Mouse (Mus musculus): ENCODE data around the gene Copg1.

The Copg1 gene

DNA sequence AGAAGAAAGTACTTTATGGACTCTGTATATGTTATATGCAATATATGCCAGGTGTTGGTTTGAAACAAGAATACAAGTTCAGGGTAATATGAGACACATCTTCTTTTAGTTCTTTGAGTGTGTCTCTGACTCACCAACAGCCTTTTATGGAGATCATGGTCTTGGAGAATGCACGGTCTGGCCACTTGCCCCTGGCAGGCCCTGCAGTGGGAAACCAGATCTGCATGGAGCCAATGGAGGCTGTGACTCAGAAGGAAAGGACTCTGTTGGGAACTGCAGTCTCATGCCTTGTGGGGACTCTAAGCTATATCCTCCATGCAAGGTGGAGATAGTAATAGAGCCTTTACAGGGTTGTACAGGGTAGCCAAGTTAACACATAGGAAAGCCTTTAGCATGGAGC lies 12.5 kb upstream of the Copg1 start:
- no peak for DNase-seq (ENCODE audit: low read depth, low spot score)

- DNase-seq (ENCODE audit: low read depth, low spot score), result no peak
These were observed 12.1 kb upstream of the Copg1 start for GRCm38 (mm10) chr6:87875562-87875961.

DNA sequence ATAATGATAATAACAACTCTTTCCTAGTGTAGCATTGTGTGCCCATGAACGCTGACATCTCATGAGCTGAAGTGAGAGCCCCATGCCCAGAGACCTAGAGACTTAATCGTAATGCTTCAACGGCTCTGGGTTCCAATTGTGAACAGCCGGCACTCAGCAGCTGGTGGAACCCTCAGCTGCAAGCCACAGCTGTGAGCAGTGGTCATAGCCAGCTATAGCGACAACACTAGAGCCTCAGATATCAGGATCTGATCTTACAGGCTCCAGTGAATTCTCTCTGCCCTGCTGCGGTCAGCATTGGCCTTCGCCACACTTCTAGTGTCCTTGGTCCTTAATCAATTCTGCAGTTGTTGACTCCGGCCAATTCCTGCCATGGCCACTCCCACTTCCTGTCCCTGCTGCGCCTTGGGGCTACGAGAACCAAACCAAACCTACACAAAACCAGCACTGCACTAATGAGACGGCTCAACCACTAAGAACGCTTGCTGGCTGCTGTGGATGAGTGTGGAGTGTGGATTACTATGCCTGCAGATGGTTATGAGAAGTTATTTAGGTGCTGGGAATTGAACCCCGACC lies 11.5 kb upstream of the Copg1 start:
- DNase-seq (ENCODE audit: low read depth, low spot score), result peak; percentile 81

GRCm38 (mm10) chr6:87879010-87879409 lies 8.6 kb upstream of the Copg1 start:
- DNase-seq (ENCODE audit: low read depth, low spot score), result no peak

GRCm38 (mm10) chr6:87879628-87880027 lies 8.0 kb upstream of the Copg1 start:
- no peak for DNase-seq (ENCODE audit: low read depth, low spot score)

DNA sequence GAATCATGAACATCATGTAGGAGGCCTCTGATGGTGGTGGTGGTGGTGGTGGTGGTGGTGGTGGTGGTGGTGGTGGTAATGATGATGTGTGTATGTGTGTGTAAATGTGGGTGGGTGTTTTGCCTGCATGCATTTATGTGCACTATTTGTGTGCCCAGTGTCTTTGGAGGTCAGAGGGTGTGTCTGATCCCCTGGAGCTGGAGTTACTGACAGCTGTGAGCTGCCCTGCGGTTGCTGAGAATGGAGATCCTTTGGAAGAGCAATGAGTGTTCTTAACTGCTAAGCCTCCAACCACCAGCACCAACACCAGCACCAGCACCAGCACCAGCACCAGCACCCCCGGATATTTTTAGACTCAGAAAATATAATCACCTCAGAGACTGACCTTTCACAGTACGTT lies 5.4 kb upstream of the Copg1 start:
- no peak for DNase-seq (ENCODE audit: low read depth, low spot score)

DNA sequence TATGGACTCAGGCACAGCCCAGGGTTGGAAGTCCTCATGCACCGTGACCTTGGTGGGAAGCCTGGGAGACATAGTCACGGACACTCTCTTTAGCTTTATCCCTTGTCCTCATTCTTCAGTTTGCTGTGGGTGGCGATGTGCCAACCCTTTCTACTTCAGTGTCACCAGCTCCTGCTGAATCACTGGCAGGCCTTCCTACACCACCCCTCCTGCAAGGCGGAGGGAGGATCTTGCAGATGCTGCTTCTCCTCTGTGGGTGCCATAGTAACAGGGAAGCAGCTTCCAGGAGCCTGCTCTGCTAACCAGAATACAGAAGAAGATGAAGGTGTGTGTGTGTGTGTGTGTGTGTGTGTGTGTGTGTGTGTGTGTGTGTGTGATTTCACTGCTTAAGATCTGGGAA lies 4.8 kb upstream of the Copg1 start:
- no peak for DNase-seq (ENCODE audit: low read depth, low spot score)

DNA sequence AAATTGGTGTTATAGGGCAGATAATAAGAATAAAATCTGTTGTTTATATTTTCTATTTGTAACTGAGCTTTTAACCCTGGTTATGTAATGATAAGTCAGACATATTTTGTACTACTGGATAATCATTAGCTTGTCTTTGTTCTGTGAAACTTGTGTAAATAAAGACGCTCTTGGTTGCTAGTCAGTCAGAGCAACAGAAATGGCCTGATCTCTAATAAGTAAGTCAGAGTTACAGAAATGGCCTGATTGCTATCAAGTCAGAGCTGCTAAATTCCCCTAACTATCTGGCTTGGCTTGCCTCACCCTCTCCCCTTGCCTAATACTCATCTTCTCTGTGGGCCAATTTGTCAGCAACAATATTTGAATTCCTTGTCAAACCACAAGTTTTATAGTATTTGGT lies 893 bp upstream of the Copg1 start:
- no peak for DNase-seq (ENCODE audit: low read depth, low spot score)

GRCm38 (mm10) chr6:87893931-87894330 lies 6.3 kb downstream of the Copg1 start:
- DNase-seq (ENCODE audit: low read depth, low spot score), result no peak

GRCm38 (mm10) chr6:87898028-87898427 lies 10.4 kb downstream of the Copg1 start:
- no peak for DNase-seq (ENCODE audit: low read depth, low spot score)

GRCm38 (mm10) chr6:87906632-87907031 lies 19.0 kb downstream of the Copg1 start:
- DNase-seq (ENCODE audit: low read depth, low spot score), result peak; percentile 44

- DNase-seq (ENCODE audit: low read depth, low spot score), result no peak
These were observed 21.6 kb downstream of the Copg1 start for GRCm38 (mm10) chr6:87909181-87909580.

GRCm38 (mm10) chr6:87911559-87911958 lies 23.9 kb downstream of the Copg1 start:
- peak; percentile 21 for DNase-seq (ENCODE audit: low read depth, low spot score)

DNA sequence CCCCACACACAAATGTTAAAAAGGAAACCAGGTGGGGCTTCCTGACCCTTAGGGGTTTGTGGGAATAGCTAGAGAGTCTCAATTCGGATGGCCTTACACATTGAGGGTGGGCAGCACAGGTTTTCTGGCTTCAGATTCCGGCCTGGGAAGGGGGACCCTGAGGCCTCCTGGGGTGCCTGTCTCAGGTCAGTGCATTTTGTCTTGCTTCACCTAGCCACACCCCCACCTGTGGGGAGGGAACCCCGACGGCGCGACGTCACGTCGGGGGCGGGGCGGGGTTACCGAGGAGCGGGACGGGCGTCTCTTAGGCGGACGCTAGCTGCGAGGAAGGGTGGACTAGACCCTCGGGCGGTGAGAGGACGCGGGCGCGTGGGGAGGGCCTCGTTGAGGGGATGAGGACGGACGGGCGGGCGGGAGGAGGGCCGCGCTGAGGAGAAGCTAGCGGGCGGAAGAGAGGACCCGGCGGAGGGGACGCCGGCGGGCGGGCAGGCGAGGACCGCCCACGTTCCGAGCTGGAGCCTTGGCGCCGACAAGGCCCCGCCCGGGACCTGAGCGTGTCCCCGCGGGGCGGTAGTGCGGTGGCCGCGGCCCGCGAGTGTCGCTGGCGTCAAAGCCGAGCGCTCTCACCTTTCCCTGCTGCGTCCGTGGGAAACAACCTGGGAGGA lies 26.2 kb downstream of the Copg1 start, which contains the start of gene Hmces:
TSS of gene Hmces (plus strand) at position 275 of the 665 bp plus-strand sequence.
- DNase-seq (ENCODE audit: low read depth, low spot score), result peak; percentile 99

DNA sequence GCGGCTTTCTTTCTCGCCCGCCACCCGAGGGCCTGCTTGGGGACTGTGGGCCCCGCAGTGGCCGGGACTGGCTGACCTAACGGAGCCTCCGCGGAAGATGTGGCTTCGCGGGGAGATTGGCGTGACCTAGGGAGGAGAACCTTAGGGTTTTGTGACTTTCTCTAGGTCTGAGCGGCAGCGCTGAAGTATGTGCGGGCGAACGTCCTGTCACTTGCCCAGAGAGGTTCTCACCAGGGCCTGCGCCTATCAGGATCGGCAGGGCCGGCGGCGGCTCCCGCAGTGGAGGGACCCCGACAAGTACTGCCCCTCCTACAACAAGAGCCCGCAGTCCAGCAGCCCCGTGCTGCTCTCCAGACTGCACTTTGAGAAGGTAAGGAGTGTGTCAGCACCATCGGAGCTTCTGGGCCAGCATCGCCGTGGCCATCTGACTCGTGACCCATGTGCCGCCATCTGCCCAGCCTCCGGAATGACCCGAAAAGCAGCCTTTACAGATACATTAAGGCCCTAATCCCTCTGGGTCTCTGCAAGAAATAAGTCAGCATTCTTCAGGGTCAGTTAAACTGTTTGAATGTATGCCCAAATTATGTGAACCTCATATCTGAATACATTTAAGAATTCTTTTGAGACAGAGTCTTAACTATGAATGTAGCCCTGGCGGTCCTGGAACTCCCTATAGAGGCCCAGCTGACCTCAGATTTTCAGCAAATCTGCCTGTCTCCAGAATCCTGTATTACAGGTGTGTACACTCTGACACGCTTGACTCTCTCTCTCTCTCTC lies 26.9 kb downstream of the Copg1 start:
- peak; percentile 48 for DNase-seq (ENCODE audit: low read depth, low spot score)

DNA sequence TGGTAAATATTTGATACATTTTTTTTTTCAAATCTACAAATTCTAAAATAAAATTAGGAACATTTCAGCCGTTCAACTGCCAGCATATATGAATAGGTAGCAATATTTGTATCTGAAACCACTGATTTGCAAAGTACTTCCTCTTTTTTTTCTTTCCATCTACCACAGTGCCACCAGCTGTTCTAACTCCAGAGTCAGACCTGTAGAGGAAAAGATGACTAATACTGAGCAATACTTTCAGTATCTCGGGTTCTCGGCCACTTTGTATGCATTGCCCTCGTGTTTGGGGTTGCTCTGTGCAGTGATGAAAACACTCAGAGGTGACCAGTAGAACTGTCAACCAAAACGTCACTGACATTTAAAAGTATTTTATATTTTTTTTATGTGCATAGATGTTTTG lies 28.3 kb downstream of the Copg1 start:
- DNase-seq (ENCODE audit: low read depth, low spot score), result no peak

DNA sequence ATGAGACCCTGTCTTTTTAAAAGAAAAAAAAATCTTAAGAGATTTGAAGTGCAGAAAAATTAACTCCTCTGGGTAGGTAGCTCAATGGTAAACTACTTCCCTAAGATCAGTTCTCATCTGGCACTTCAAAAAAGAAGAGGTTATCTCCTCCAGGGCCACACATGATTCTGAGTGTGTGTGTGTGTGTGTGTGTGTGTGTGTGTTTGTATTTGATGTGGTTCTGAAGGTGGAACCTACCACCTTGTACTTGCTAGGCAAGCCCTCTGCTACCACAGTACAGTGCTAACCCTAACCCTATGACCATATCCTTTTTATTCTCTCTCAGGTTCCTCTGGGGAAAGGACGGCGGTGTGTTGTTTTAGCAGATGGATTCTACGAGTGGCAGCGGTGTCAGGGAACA lies 33.6 kb downstream of the Copg1 start:
- no peak for DNase-seq (ENCODE audit: low read depth, low spot score)

- no peak for DNase-seq (ENCODE audit: low read depth, low spot score)
These were observed 36.0 kb downstream of the Copg1 start for GRCm38 (mm10) chr6:87923624-87924023.

DNA sequence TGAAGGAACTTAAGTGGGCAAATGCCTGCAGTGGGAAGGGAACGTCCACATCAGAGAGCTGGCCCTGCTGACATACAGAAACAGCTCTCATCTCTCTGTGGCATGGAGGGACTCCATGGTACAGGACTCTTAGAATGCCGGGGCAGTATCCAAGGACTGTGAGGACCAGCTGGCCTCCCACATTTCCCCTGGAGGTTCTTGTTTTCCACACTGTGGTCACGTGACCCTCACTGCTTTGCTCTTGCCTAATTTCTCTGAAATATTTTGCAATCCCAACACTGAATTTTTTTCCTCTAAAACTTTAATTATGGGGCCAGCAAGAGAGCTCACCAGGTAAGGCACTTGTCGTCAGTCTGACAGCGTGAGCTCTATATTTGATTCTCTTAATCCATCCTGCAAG lies 47.4 kb downstream of the Copg1 start:
- DNase-seq (ENCODE audit: low read depth, low spot score), result no peak

DNA sequence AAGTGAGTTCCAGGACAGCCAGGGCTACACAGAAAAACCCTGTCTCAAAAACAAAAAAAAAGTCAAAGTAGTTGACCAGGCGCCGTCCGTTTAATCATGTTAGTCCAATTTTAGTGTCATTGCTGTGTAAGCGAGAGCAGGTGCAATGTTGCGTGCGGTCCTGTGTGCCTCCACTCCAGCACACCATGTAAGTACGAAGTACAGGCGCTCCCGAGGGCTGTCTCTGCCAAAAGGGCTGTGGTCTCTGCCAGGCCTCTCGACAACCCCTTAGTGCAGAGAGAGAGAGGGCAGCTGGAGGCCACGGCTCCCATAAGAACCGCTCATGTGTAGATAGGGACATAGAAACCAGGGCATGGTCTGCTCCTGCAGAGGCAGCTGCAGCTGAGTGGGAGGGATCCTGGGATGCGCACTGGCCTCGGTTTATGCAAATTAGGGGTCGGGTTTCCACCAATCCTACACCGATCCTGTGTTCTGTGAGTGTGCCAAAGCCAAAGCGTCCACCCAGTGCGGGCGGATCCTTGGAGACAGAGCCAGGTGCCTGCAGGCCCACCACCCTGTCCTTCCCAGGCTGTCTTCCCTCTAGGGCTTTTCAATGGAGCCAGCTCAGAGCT lies 49.7 kb downstream of the Copg1 start:
- peak; percentile 91 for DNase-seq (ENCODE audit: low read depth, low spot score)

DNA sequence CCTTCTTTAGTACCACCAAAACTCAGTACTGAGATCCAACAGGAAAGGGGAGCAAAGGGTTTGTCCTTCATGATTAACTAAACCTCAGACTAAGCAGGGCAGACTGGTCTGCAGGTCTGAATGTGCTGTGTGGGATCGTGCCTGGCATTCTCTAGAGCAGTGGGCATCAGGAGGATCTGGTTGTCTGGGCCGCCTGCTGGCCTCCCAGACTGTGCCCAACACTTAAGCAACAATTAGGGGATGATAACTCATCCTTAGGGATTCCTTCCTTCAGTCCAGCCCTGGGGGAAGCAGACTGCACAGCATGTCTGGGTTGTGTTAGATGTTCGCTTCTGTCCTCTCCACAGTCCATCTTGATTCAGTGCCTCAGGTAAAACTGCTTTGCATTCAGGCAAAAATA lies 51.3 kb downstream of the Copg1 start:
- no peak for DNase-seq (ENCODE audit: low read depth, low spot score)

- DNase-seq (ENCODE audit: low read depth, low spot score), result peak; percentile 29
These were observed 54.6 kb downstream of the Copg1 start for GRCm38 (mm10) chr6:87942179-87942578.

Data from R1 (cell line).